Mouse (Mus musculus): ENCODE data around the gene Selenop. TPM values are rescaled to one million over a fixed set of nuclear protein-coding genes. Genes with fewer than 3 reads are reported as not detected.
"Not testable (repeated sequence)": the region's sequence is repeated elsewhere in the genome, so short reads cannot be mapped to it uniquely, and the experiment has no call there.

Gene Selenop
- polyA plus RNA-seq (2016; fragmentation: Nextera tagmentation; extraction: Ambion mirVana) = 84.6 and 90.9 TPM in 2 replicates

- H3K4me2 ChIP-seq = no peak within 1 kb of the TSS
- H3K9me3 ChIP-seq (replicated peaks) = no peaks in the 10 kb centered on the region
- ATAC-seq (ENCODE audit: insufficient number of reproducible peaks, low FRiP score) = no peak
- WGBS = 83% methylated on average over 6 of the region's 6 CpGs
- H3K4me3 ChIP-seq = no peak within 1 kb of the TSS
- no peaks in the 10 kb centered on the region for H3K27me3 ChIP-seq (replicated peaks)
- peaks cover 9% of the 10 kb centered on the region; the same call in 1 of the 2 replicates for H3K4me1 ChIP-seq (replicated peaks)
- no peak within 1 kb of the TSS for H3K9ac ChIP-seq
- H3K27ac ChIP-seq (ENCODE audit: poor library complexity, severe bottlenecking) = no peak within 1 kb of the TSS
- H3K36me3 ChIP-seq = no peaks in the 10 kb centered on the region
Measured at GRCm38 (mm10) chr15:3268247-3268646, at the start of gene Selenop. Gene Selenop, plus strand, starts transcription at chr15:3268547.

- H3K9me3 ChIP-seq (replicated peaks) = not testable (repeated sequence)
- peak; percentile 36; the same call in 1 of the 2 replicates for ATAC-seq (ENCODE audit: insufficient number of reproducible peaks, low FRiP score)
Measured at GRCm38 (mm10) chr15:3218668-3219067, 49.7 kb upstream of the Selenop start.

GRCm38 (mm10) chr15:3222803-3223437 lies 45.4 kb upstream of the Selenop start:
- H3K9ac ChIP-seq = no peak overlapping the region
- no peaks in the 10 kb centered on the region for H3K9me3 ChIP-seq (replicated peaks)
- 87% methylated on average over 5 of the region's 5 CpGs for WGBS
- no peak overlapping the region for H3K4me2 ChIP-seq
- H3K36me3 ChIP-seq = no peaks in the 10 kb centered on the region
- no peak overlapping the region for H3K27ac ChIP-seq (ENCODE audit: poor library complexity, severe bottlenecking)
- H3K4me3 ChIP-seq = no peak overlapping the region
- H3K27me3 ChIP-seq (replicated peaks) = no peaks in the 10 kb centered on the region
- no peak for ATAC-seq (ENCODE audit: insufficient number of reproducible peaks, low FRiP score)
- peaks cover 6% of the 10 kb centered on the region for H3K4me1 ChIP-seq (replicated peaks)

More at GRCm38 (mm10) chr15:3218668-3219067, 49.7 kb upstream of the Selenop start:
- not testable (repeated sequence) for H3K4me1 ChIP-seq (replicated peaks); H3K9ac ChIP-seq; H3K4me3 ChIP-seq; H3K27me3 ChIP-seq (replicated peaks); H3K36me3 ChIP-seq; H3K4me2 ChIP-seq; H3K27ac ChIP-seq (ENCODE audit: poor library complexity, severe bottlenecking)
- 75% methylated on average over 4 of the region's 4 CpGs for WGBS

- Histone ChIP-seq H3K9me3 (replicated peaks) (no peaks in the 10 kb centered on the region), H3K4me3 (no peak overlapping the region), H3K4me2 (no peak overlapping the region), H3K36me3 (no peaks in the 10 kb centered on the region), H3K27me3 (replicated peaks) (no peaks in the 10 kb centered on the region), H3K9ac (no peak overlapping the region), H3K4me1 (replicated peaks) (peaks cover 9% of the 10 kb centered on the region), H3K27ac (ENCODE audit: poor library complexity, severe bottlenecking) (no peak overlapping the region)
- ATAC-seq (ENCODE audit: insufficient number of reproducible peaks, low FRiP score) = no peak
- WGBS = 31% methylated on average over 3 of the region's 3 CpGs
Measured at GRCm38 (mm10) chr15:3226573-3226972, 41.8 kb upstream of the Selenop start.

GRCm38 (mm10) chr15:3228185-3228584 lies 40.2 kb upstream of the Selenop start:
- no peak overlapping the region for H3K27ac ChIP-seq (ENCODE audit: poor library complexity, severe bottlenecking)
- H3K4me2 ChIP-seq = no peak overlapping the region
- H3K4me1 ChIP-seq (replicated peaks) = peaks cover 9% of the 10 kb centered on the region
- H3K4me3 ChIP-seq = no peak overlapping the region
- 52% methylated on average over 2 of the region's 2 CpGs for WGBS
- no peaks in the 10 kb centered on the region for H3K27me3 ChIP-seq (replicated peaks)
- no peak for ATAC-seq (ENCODE audit: insufficient number of reproducible peaks, low FRiP score)
- H3K9ac ChIP-seq = no peak overlapping the region
- H3K9me3 ChIP-seq (replicated peaks) = no peaks in the 10 kb centered on the region
- no peaks in the 10 kb centered on the region for H3K36me3 ChIP-seq

- WGBS = 81% methylated on average over 6 of the region's 6 CpGs
- H3K4me3 ChIP-seq = no peak overlapping the region
- H3K36me3 ChIP-seq = no peaks in the 10 kb centered on the region
- no peak for ATAC-seq (ENCODE audit: insufficient number of reproducible peaks, low FRiP score)
- H3K4me1 ChIP-seq (replicated peaks) = peaks cover 9% of the 10 kb centered on the region
- H3K9me3 ChIP-seq (replicated peaks) = no peaks in the 10 kb centered on the region
- no peak overlapping the region for H3K9ac ChIP-seq
- no peaks in the 10 kb centered on the region for H3K27me3 ChIP-seq (replicated peaks)
- H3K4me2 ChIP-seq = no peak overlapping the region
- no peak overlapping the region for H3K27ac ChIP-seq (ENCODE audit: poor library complexity, severe bottlenecking)
Measured at GRCm38 (mm10) chr15:3228990-3229389, 39.4 kb upstream of the Selenop start.

- H3K4me2 ChIP-seq = no peak overlapping the region
- no peak overlapping the region for H3K9ac ChIP-seq
- ATAC-seq (ENCODE audit: insufficient number of reproducible peaks, low FRiP score) = no peak
- 80% methylated on average over 4 of the region's 4 CpGs for WGBS
- peaks cover 9% of the 10 kb centered on the region for H3K4me1 ChIP-seq (replicated peaks)
- no peaks in the 10 kb centered on the region for H3K9me3 ChIP-seq (replicated peaks)
- no peak overlapping the region for H3K4me3 ChIP-seq
- H3K36me3 ChIP-seq = no peaks in the 10 kb centered on the region
- no peak overlapping the region for H3K27ac ChIP-seq (ENCODE audit: poor library complexity, severe bottlenecking)
- no peaks in the 10 kb centered on the region for H3K27me3 ChIP-seq (replicated peaks)
Measured at GRCm38 (mm10) chr15:3231004-3231403, 37.3 kb upstream of the Selenop start.

GRCm38 (mm10) chr15:3232168-3232835 lies 36.0 kb upstream of the Selenop start:
- Histone ChIP-seq H3K27ac (ENCODE audit: poor library complexity, severe bottlenecking) (no peak overlapping the region), H3K4me2 (no peak overlapping the region), H3K4me3 (no peak overlapping the region), H3K9ac (no peak overlapping the region), H3K9me3 (replicated peaks) (no peaks in the 10 kb centered on the region), H3K36me3 (no peaks in the 10 kb centered on the region), H3K4me1 (replicated peaks) (peaks cover 9% of the 10 kb centered on the region), H3K27me3 (replicated peaks) (no peaks in the 10 kb centered on the region)
- ATAC-seq (ENCODE audit: insufficient number of reproducible peaks, low FRiP score) = 0 out of 2 replicates have a peak, but pooled peaks have one; percentile 25
- WGBS = 51% methylated on average over 9 of the region's 9 CpGs

GRCm38 (mm10) chr15:3233837-3234551 lies 34.4 kb upstream of the Selenop start:
- Histone ChIP-seq H3K9me3 (replicated peaks) (no peaks in the 10 kb centered on the region), H3K36me3 (no peaks in the 10 kb centered on the region), H3K4me2 (no peak overlapping the region), H3K27me3 (replicated peaks) (no peaks in the 10 kb centered on the region), H3K9ac (no peak overlapping the region), H3K4me3 (no peak overlapping the region), H3K27ac (ENCODE audit: poor library complexity, severe bottlenecking) (no peak overlapping the region), H3K4me1 (replicated peaks) (no peaks in the 10 kb centered on the region)
- no peak for ATAC-seq (ENCODE audit: insufficient number of reproducible peaks, low FRiP score)
- WGBS = 78% methylated on average over 3 of the region's 3 CpGs

GRCm38 (mm10) chr15:3236338-3236737 lies 32.0 kb upstream of the Selenop start:
- Histone ChIP-seq H3K9me3 (replicated peaks) (no peaks in the 10 kb centered on the region), H3K4me1 (replicated peaks) (no peaks in the 10 kb centered on the region), H3K4me3 (no peak overlapping the region), H3K27ac (ENCODE audit: poor library complexity, severe bottlenecking) (no peak overlapping the region), H3K9ac (no peak overlapping the region), H3K36me3 (no peaks in the 10 kb centered on the region), H3K27me3 (replicated peaks) (no peaks in the 10 kb centered on the region), H3K4me2 (no peak overlapping the region)
- WGBS = 72% methylated on average over 2 of the region's 2 CpGs
- no peak for ATAC-seq (ENCODE audit: insufficient number of reproducible peaks, low FRiP score)

GRCm38 (mm10) chr15:3237963-3238362 lies 30.4 kb upstream of the Selenop start:
- no peak for ATAC-seq (ENCODE audit: insufficient number of reproducible peaks, low FRiP score)
- H3K4me1 ChIP-seq (replicated peaks) = no peaks in the 10 kb centered on the region
- H3K4me2 ChIP-seq = no peak overlapping the region
- H3K36me3 ChIP-seq = no peaks in the 10 kb centered on the region
- 87% methylated on average over 1 of the region's 1 CpGs for WGBS
- H3K4me3 ChIP-seq = no peak overlapping the region
- no peaks in the 10 kb centered on the region for H3K9me3 ChIP-seq (replicated peaks)
- no peaks in the 10 kb centered on the region for H3K27me3 ChIP-seq (replicated peaks)
- H3K9ac ChIP-seq = no peak overlapping the region
- H3K27ac ChIP-seq (ENCODE audit: poor library complexity, severe bottlenecking) = no peak overlapping the region

Measured in heart, embryonic 12.5 days (tissue).